Mouse (Mus musculus): ENCODE data around the gene Ankrd11. TPM values are rescaled to one million over a fixed set of nuclear protein-coding genes. Genes with fewer than 3 reads are reported as not detected.
A peak's percentile ranks its signal among the peaks of the same experiment; 100 is the strongest.

Ankrd11 gene
- polyA plus RNA-seq, 1 experiment: 77.7 TPM

GRCm38 (mm10) chr8:122926782-122927181 is 115.3 kb downstream of the Ankrd11 start:
- Histone ChIP-seq H3K4me3 (ENCODE audit: extremely low read depth, insufficient read depth, insufficient read length) (no peak overlapping the region), H3K4me1 (ENCODE audit: control insufficient read depth, insufficient read depth, insufficient read length) (peaks cover 32% of the 10 kb centered on the region), H3K36me3 (ENCODE audit: control insufficient read depth, insufficient read depth, low read length) (no peaks in the 10 kb centered on the region), H3K27me3 (ENCODE audit: control insufficient read depth, insufficient read depth, low read length) (no peaks in the 10 kb centered on the region), H3K27ac (ENCODE audit: insufficient read depth, low read length) (no peak overlapping the region)
- TF ChIP-seq POLR2A (IDR thresholded peaks at IDR 0.05; ENCODE audit: low read depth, low read length): no peak
- peak; percentile 39; the same call in 1 of the 2 replicates for TF ChIP-seq CTCF (IDR thresholded peaks at IDR 0.05; ENCODE audit: extremely low read depth, insufficient read depth, insufficient read length, insufficient replicate concordance)
- WGBS: 95% methylated on average over 7 of the region's 7 CpGs
- DNase-seq (ENCODE audit: low read depth in 1 of 2, low spot score in 2 of 2): no peak

GRCm38 (mm10) chr8:122925939-122926722 is 115.9 kb downstream of the Ankrd11 start:
- Histone ChIP-seq H3K4me1 (ENCODE audit: control insufficient read depth, insufficient read depth, insufficient read length) (peaks cover 28% of the 10 kb centered on the region), H3K27me3 (ENCODE audit: control insufficient read depth, insufficient read depth, low read length) (no peaks in the 10 kb centered on the region), H3K36me3 (ENCODE audit: control insufficient read depth, insufficient read depth, low read length) (no peaks in the 10 kb centered on the region), H3K27ac (ENCODE audit: insufficient read depth, low read length) (no peak overlapping the region), H3K4me3 (ENCODE audit: extremely low read depth, insufficient read depth, insufficient read length) (no peak overlapping the region)
- TF ChIP-seq CTCF (IDR thresholded peaks at IDR 0.05; ENCODE audit: extremely low read depth, insufficient read depth, insufficient read length, insufficient replicate concordance) (no peak), POLR2A (IDR thresholded peaks at IDR 0.05; ENCODE audit: low read depth, low read length) (no peak)
- no peak for DNase-seq (ENCODE audit: low read depth in 1 of 2, low spot score in 2 of 2)
- 90% methylated on average over 8 of the region's 8 CpGs for WGBS

GRCm38 (mm10) chr8:122924091-122924490 is 118.0 kb downstream of the Ankrd11 start:
- Histone ChIP-seq H3K27ac (ENCODE audit: insufficient read depth, low read length) (no peak overlapping the region), H3K27me3 (ENCODE audit: control insufficient read depth, insufficient read depth, low read length) (no peaks in the 10 kb centered on the region), H3K4me1 (ENCODE audit: control insufficient read depth, insufficient read depth, insufficient read length) (peaks cover 22% of the 10 kb centered on the region), H3K4me3 (ENCODE audit: extremely low read depth, insufficient read depth, insufficient read length) (no peak overlapping the region), H3K36me3 (ENCODE audit: control insufficient read depth, insufficient read depth, low read length) (no peaks in the 10 kb centered on the region)
- TF ChIP-seq CTCF (IDR thresholded peaks at IDR 0.05; ENCODE audit: extremely low read depth, insufficient read depth, insufficient read length, insufficient replicate concordance) (no peak), POLR2A (IDR thresholded peaks at IDR 0.05; ENCODE audit: low read depth, low read length) (no peak)
- 34% methylated on average over 6 of the region's 6 CpGs for WGBS
- DNase-seq (ENCODE audit: low read depth in 1 of 2, low spot score in 2 of 2): no peak

GRCm38 (mm10) chr8:122923431-122924090 is 118.5 kb downstream of the Ankrd11 start:
- no peak for DNase-seq (ENCODE audit: low read depth in 1 of 2, low spot score in 2 of 2)
- Histone ChIP-seq H3K36me3 (ENCODE audit: control insufficient read depth, insufficient read depth, low read length) (no peaks in the 10 kb centered on the region), H3K4me3 (ENCODE audit: extremely low read depth, insufficient read depth, insufficient read length) (no peak overlapping the region), H3K27ac (ENCODE audit: insufficient read depth, low read length) (no peak overlapping the region), H3K27me3 (ENCODE audit: control insufficient read depth, insufficient read depth, low read length) (no peaks in the 10 kb centered on the region), H3K4me1 (ENCODE audit: control insufficient read depth, insufficient read depth, insufficient read length) (peaks cover 20% of the 10 kb centered on the region)
- 48% methylated on average over 7 of the region's 7 CpGs for WGBS
- TF ChIP-seq POLR2A (IDR thresholded peaks at IDR 0.05; ENCODE audit: low read depth, low read length) (no peak), CTCF (IDR thresholded peaks at IDR 0.05; ENCODE audit: extremely low read depth, insufficient read depth, insufficient read length, insufficient replicate concordance) (no peak)

GRCm38 (mm10) chr8:122922945-122923344 is 119.1 kb downstream of the Ankrd11 start:
- TF ChIP-seq POLR2A (IDR thresholded peaks at IDR 0.05; ENCODE audit: low read depth, low read length): no peak
- no peak for TF ChIP-seq CTCF (IDR thresholded peaks at IDR 0.05; ENCODE audit: extremely low read depth, insufficient read depth, insufficient read length, insufficient replicate concordance)
- DNase-seq (ENCODE audit: low read depth in 1 of 2, low spot score in 2 of 2): no peak
- no peaks in the 10 kb centered on the region for H3K36me3 ChIP-seq (ENCODE audit: control insufficient read depth, insufficient read depth, low read length)
- no peak overlapping the region for H3K4me3 ChIP-seq (ENCODE audit: extremely low read depth, insufficient read depth, insufficient read length)
- no peak overlapping the region for H3K27ac ChIP-seq (ENCODE audit: insufficient read depth, low read length)
- 44% methylated on average over 3 of the region's 3 CpGs for WGBS
- H3K27me3 ChIP-seq (ENCODE audit: control insufficient read depth, insufficient read depth, low read length): no peaks in the 10 kb centered on the region
- peaks cover 21% of the 10 kb centered on the region; the same call in 1 of the 2 replicates for H3K4me1 ChIP-seq (ENCODE audit: control insufficient read depth, insufficient read depth, insufficient read length)

GRCm38 (mm10) chr8:122920890-122921289 is 121.2 kb downstream of the Ankrd11 start:
- no peak for DNase-seq (ENCODE audit: low read depth in 1 of 2, low spot score in 2 of 2)
- no peak for TF ChIP-seq CTCF (IDR thresholded peaks at IDR 0.05; ENCODE audit: extremely low read depth, insufficient read depth, insufficient read length, insufficient replicate concordance)
- no peak for TF ChIP-seq POLR2A (IDR thresholded peaks at IDR 0.05; ENCODE audit: low read depth, low read length)
- 92% methylated on average over 7 of the region's 7 CpGs for WGBS
- peaks cover 32% of the 10 kb centered on the region; the same call in 1 of the 2 replicates for H3K4me1 ChIP-seq (ENCODE audit: control insufficient read depth, insufficient read depth, insufficient read length)
- H3K27me3 ChIP-seq (ENCODE audit: control insufficient read depth, insufficient read depth, low read length): no peaks in the 10 kb centered on the region
- no peaks in the 10 kb centered on the region for H3K36me3 ChIP-seq (ENCODE audit: control insufficient read depth, insufficient read depth, low read length)
- H3K4me3 ChIP-seq (ENCODE audit: extremely low read depth, insufficient read depth, insufficient read length): no peak overlapping the region
- H3K27ac ChIP-seq (ENCODE audit: insufficient read depth, low read length): no peak overlapping the region

Measured in spleen, adult 2 months (tissue).